Mouse (Mus musculus) B cell, adult 2 months (primary cell): ENCODE measurements around the gene Cntn5.
A peak's percentile ranks its signal among the peaks of the same experiment; 100 is the strongest.

Source experiments
- DNase-seq, 2 experiments: peaks; one replicate each; pipeline ENCODE4 v3.0.0; 2022

Gene Cntn5

GRCm38 (mm10) chr9:10400099-10400498, 504.5 kb downstream of the Cntn5 start:
- no peak for DNase-seq

DNA sequence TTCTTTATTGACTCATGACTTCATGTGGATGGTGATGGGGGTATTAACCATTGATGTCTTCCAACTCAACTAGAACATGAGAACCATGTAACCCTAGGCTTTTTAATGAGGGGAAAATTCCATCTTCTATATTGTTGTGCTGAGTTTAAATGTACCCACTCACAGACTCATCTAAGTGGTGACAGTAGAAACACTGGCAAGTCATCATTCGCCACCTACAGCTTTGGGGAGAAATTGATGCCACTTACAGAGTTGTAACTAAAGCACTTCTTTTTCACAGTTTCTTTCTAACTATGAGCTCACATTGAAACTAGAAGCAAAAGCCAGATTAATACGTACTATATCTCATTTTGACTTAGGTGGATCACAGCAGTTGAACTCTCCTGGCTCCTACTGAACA, 514.7 kb downstream of the Cntn5 start:
- no peak for DNase-seq

GRCm38 (mm10) chr9:10384455-10384854, 520.1 kb downstream of the Cntn5 start:
- DNase-seq, result no peak

DNA sequence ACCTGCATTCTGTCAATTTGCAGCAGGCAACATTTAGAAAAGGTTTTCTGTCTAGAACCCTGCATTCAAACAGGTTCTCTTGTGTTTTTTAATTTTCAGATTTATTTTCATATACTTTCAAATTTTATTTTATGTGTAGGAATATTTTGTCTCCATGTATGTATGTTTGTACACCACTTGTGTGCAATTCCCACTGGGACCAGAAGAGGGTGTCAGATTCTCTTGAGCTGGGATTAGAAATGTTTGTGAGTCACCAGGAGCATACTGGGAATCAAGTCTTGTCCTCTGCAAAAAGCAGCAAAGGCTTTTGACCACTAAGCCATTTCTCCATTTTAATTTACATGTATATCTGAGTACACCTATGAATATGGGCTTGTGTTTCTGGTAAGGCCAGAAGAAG, 521.4 kb downstream of the Cntn5 start:
- DNase-seq, result no peak

DNA sequence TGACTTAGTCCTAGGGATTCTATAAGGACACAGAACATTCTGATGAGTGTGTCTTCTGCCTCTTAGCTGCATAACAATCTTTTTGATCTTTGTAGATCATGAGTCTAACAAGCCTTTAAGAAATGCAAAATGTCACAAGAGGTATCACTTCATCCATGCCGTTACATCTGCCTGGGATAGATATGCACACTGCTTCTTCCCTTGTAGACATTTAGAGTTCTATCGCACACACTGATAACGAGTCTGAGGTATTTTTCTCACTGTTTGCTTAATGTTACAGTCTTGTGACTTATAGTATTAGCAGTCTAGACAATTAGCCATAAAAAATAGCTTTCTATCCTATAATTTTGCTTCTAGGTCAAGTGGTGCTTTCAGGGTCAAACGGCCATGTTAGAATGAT, 522.9 kb downstream of the Cntn5 start:
- DNase-seq, result no peak

GRCm38 (mm10) chr9:10376261-10376660, 528.3 kb downstream of the Cntn5 start:
- DNase-seq, result no peak

GRCm38 (mm10) chr9:10368971-10369370, 535.6 kb downstream of the Cntn5 start:
- DNase-seq, result no peak

- DNase-seq, result no peak
Measured at GRCm38 (mm10) chr9:10368410-10368809, 536.2 kb downstream of the Cntn5 start.

DNA sequence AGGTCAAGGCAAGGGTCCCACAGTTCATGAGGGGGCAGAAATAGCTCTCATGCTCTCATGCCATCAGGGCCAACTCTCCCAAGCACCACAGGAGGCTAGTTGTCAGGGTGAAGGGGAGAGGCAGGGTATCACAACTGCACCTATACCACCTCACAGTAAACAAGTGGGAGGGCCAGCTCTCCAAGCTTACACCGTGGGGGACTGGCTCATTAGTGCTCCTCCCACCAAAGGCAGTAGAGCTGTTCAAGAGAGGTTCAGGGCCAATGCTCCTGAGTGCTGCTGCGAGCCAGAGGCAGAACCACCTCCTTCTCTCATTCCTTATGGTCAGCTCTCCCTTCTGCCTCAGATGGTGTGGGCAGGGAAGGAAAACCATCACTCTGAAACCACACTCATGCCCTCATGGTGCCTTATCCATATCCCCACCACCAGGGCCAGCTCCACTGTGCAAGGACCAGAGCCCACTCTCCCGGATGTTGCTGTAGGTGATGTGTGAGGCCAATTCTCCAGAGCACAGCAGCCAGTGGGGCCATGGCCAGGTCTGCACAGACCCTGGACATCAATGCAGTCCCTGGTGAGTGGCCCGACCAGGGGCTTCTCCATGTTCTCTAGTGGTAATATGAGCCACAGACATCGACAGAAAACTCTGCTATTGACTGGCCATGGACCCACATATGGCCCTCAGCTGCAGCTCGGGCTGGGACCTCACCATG, 538.2 kb downstream of the Cntn5 start:
- DNase-seq, result no peak

- DNase-seq, result no peak
Measured at GRCm38 (mm10) chr9:10350909-10351655, 553.5 kb downstream of the Cntn5 start.

DNA sequence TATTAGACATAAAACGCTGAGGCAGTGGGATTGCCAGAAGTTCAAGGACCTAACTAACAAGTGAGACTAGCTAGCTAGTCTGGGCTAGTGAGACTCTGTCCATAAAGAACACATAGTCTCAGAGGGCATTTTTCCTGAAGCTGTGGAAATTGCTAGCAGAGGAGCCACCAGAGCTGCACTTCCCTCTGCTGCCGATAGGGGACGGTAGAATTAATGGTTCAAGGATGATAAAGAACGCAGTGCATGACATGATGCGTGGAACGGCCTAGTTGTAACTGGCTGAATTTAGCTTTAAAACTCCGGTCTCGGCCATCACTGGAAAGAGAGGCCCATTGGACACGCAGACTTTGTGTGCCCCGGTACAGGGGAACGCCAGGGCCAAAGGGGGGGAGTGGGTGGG, 555.8 kb downstream of the Cntn5 start:
- DNase-seq, result no peak

DNA sequence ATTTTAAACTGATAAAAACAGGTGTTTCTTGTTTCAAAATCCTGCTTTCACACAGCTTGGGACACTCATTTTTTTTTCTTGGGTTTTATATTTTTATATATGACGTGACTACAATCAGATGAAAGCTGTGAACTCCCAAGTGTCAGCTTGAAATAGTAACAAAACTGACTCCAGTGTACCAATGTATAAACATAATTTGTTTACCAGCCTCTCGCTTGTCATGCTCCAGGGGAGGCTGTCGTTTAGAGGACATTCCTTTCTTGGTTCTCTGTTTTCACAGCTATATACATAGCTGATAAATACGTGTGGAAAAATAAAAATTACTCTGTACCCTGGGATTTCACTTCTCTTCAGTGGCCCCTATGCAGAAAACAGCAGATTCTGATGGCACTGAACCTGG, 556.4 kb downstream of the Cntn5 start:
- no peak for DNase-seq

- DNase-seq, result no peak
Measured at GRCm38 (mm10) chr9:10340751-10341150, 563.8 kb downstream of the Cntn5 start.

GRCm38 (mm10) chr9:10339716-10340115, 564.9 kb downstream of the Cntn5 start:
- DNase-seq, result no peak

- peak in 1 of 2 experiments; percentile 2 for DNase-seq
Measured at GRCm38 (mm10) chr9:10324697-10325368, 579.7 kb downstream of the Cntn5 start.

DNA sequence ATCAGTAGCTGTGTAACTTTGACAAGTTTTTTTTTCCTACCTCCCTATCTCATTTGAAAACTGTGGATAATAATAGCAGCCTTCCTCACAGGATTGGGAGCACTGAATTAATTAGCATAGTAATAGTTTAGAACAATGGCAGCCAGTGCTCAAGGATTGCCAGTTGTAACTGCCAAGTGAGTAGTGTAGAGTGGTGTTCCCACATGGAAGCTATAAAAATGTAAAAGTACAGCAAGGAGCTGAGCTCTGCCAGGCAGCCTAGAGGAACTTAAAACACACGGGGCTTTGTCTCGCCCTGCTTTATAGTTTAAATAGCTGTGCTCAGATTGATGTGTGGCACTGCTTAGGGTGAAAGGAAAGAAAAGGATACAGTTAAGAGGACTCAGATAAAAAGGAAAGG, 635.2 kb downstream of the Cntn5 start:
- DNase-seq, result no peak

GRCm38 (mm10) chr9:10268836-10269235, 635.7 kb downstream of the Cntn5 start:
- no peak for DNase-seq

GRCm38 (mm10) chr9:10265616-10266015, 639.0 kb downstream of the Cntn5 start:
- no peak for DNase-seq

DNA sequence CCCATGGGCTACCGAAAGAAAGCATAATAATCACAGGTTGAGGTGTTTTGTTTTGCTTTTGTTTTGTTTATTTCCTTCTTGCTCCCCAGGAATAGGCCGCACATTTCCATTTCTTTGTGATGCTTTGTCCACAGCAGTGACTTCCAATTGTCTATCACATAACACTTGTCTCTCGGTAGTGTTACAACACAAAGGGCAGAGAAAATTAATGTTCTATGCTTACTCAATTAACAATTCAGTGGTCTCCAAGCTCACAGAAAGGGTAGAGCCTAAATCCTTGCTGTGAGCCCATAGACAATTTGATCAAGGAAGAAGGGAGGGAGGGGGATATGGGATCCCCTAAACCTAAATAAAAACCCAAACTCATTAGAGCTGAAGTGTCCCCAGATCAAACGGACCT, 671.2 kb downstream of the Cntn5 start:
- no peak for DNase-seq

DNA sequence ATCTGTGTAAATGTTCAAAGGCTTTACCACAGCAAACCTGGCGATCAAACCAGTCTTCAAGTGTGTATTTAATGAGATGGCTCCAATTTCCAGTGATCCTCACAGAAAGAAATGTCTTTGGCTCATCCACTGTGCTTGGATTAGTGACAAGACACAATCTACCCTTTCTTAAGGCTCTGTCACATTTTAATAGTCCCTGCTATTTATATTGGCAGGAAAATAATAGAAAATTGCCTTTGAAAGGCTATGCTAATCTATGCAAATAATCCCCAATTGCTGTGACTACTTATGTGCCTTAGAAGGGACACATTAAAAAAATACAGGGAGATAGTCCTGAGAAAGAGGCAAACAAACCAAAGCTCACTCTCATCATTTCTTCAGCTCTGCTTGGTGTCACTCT, 672.5 kb downstream of the Cntn5 start:
- DNase-seq, result no peak

- DNase-seq, result no peak
Measured at GRCm38 (mm10) chr9:10230973-10231372, 673.6 kb downstream of the Cntn5 start.

- no peak for DNase-seq
Measured at GRCm38 (mm10) chr9:10229716-10230115, 674.9 kb downstream of the Cntn5 start.

- DNase-seq, result no peak
Measured at GRCm38 (mm10) chr9:10226013-10226412, 678.6 kb downstream of the Cntn5 start.

DNA sequence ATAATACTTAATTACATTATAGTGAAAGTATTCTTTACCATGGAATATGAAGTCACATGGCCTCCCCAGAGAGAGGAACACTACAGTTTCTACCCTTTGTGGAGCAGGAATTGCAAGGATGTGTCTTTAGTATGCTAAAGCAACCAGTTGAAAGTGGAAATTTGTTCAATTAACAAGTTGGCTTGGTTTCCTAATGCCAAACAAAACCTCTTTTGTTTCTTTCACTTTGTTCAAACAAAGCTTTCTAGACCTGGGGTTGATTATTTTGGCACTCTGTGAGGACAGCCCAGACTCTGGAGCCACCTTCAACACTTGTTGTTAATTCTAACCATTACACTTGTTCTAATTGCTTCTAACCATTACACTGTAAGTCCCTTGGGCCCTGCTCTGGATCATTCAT, 718.5 kb downstream of the Cntn5 start:
- DNase-seq, result no peak
